Mouse (Mus musculus): Measurements from ENCODE around the gene Hmgcll1. TPM values are rescaled to one million over a fixed set of nuclear protein-coding genes. Genes with fewer than 3 reads are reported as not detected.

Hmgcll1 gene
- total RNA-seq, 2 experiments from 2014 or later, result 12.9 to 14.7 TPM

Other genes with a start within 250 kb of the Hmgcll1 start
- under 1 TPM; 0.79 to 0.96 TPM for gene Bmp5, start 239.5 kb upstream of the Hmgcll1 start, total RNA-seq (2021)
- not detected for gene Gfral, start 198.8 kb downstream of the Hmgcll1 start, total RNA-seq (2021)